Mouse (Mus musculus): Measurements from ENCODE around the gene Slc1a7. TPM values are rescaled to one million over a fixed set of nuclear protein-coding genes. Genes with fewer than 3 reads are reported as not detected.

Gene Slc1a7
- polyA plus RNA-seq, 1 experiment from 2014 or later, result 0.05 TPM

- Histone ChIP-seq H3K9me3 (replicated peaks; ENCODE audit: low read length) (no peaks in the 10 kb centered on the region), H3K9ac (ENCODE audit: low read depth, low read length) (no peak overlapping the region), H3K4me1 (replicated peaks; ENCODE audit: insufficient read depth, low read length) (no peaks in the 10 kb centered on the region), H3K4me3 (replicated peaks; ENCODE audit: low read depth, low read length) (no peak overlapping the region), H3K27ac (no peak overlapping the region), H3K4me2 (ENCODE audit: low read length) (no peak overlapping the region), H3K27me3 (ENCODE audit: insufficient read depth, low read length) (no peaks in the 10 kb centered on the region), H3K36me3 (ENCODE audit: insufficient read depth, low read length) (no peaks in the 10 kb centered on the region)
- DNase-seq (ENCODE audit: low spot score), result no peak
- 72% methylated on average over 2 of the region's 2 CpGs for WGBS
- TF ChIP-seq CTCF (IDR thresholded peaks at IDR 0.05; ENCODE audit: low read depth), result no peak
- no peak for ATAC-seq (replicated peaks; ENCODE audit: low FRiP score, low read depth)
These were observed 39.9 kb upstream of the Slc1a7 start for GRCm38 (mm10) chr4:107928269-107928668.

GRCm38 (mm10) chr4:107928726-107929125 is 39.4 kb upstream of the Slc1a7 start:
- no peak for DNase-seq (ENCODE audit: low spot score)
- 87% methylated on average over 2 of the region's 2 CpGs for WGBS
- Histone ChIP-seq H3K4me3 (replicated peaks; ENCODE audit: low read depth, low read length) (no peak overlapping the region), H3K4me1 (replicated peaks; ENCODE audit: insufficient read depth, low read length) (no peaks in the 10 kb centered on the region), H3K9me3 (replicated peaks; ENCODE audit: low read length) (no peaks in the 10 kb centered on the region), H3K4me2 (ENCODE audit: low read length) (no peak overlapping the region), H3K27ac (no peak overlapping the region), H3K36me3 (ENCODE audit: insufficient read depth, low read length) (no peaks in the 10 kb centered on the region), H3K9ac (ENCODE audit: low read depth, low read length) (no peak overlapping the region), H3K27me3 (ENCODE audit: insufficient read depth, low read length) (no peaks in the 10 kb centered on the region)
- ATAC-seq (replicated peaks; ENCODE audit: low FRiP score, low read depth), result no peak
- TF ChIP-seq CTCF (IDR thresholded peaks at IDR 0.05; ENCODE audit: low read depth), result no peak

- WGBS, result 82% methylated on average over 3 of the region's 3 CpGs
- H3K27me3 ChIP-seq (ENCODE audit: insufficient read depth, low read length), result no peaks in the 10 kb centered on the region
- ATAC-seq (replicated peaks; ENCODE audit: low FRiP score, low read depth) (no peak), DNase-seq (ENCODE audit: low spot score) (no peak)
- H3K9me3 ChIP-seq (replicated peaks; ENCODE audit: low read length), result no peaks in the 10 kb centered on the region
- H3K27ac ChIP-seq, result no peak overlapping the region
- no peaks in the 10 kb centered on the region for H3K36me3 ChIP-seq (ENCODE audit: insufficient read depth, low read length)
- no peak overlapping the region for H3K4me3 ChIP-seq (replicated peaks; ENCODE audit: low read depth, low read length)
- no peak overlapping the region for H3K4me2 ChIP-seq (ENCODE audit: low read length)
- peak; percentile 28; the same call in 1 of the 2 replicates for TF ChIP-seq CTCF (IDR thresholded peaks at IDR 0.05; ENCODE audit: low read depth)
- H3K9ac ChIP-seq (ENCODE audit: low read depth, low read length), result no peak overlapping the region
- no peaks in the 10 kb centered on the region for H3K4me1 ChIP-seq (replicated peaks; ENCODE audit: insufficient read depth, low read length)
These were observed 36.7 kb upstream of the Slc1a7 start for GRCm38 (mm10) chr4:107931453-107931852.

- no peaks in the 10 kb centered on the region for H3K4me1 ChIP-seq (replicated peaks; ENCODE audit: insufficient read depth, low read length)
- H3K9ac ChIP-seq (ENCODE audit: low read depth, low read length), result no peak overlapping the region
- DNase-seq (ENCODE audit: low spot score), result no peak
- H3K4me3 ChIP-seq (replicated peaks; ENCODE audit: low read depth, low read length), result no peak overlapping the region
- 81% methylated on average over 8 of the region's 8 CpGs for WGBS
- H3K36me3 ChIP-seq (ENCODE audit: insufficient read depth, low read length), result no peaks in the 10 kb centered on the region
- no peak for TF ChIP-seq CTCF (IDR thresholded peaks at IDR 0.05; ENCODE audit: low read depth)
- H3K27me3 ChIP-seq (ENCODE audit: insufficient read depth, low read length), result no peaks in the 10 kb centered on the region
- no peak overlapping the region for H3K27ac ChIP-seq
- H3K9me3 ChIP-seq (replicated peaks; ENCODE audit: low read length), result no peaks in the 10 kb centered on the region
- H3K4me2 ChIP-seq (ENCODE audit: low read length), result no peak overlapping the region
- ATAC-seq (replicated peaks; ENCODE audit: low FRiP score, low read depth), result no peak
These were observed 34.9 kb upstream of the Slc1a7 start for GRCm38 (mm10) chr4:107933239-107933638.

GRCm38 (mm10) chr4:107935254-107935653 is 32.9 kb upstream of the Slc1a7 start:
- Histone ChIP-seq H3K9me3 (replicated peaks; ENCODE audit: low read length) (no peaks in the 10 kb centered on the region), H3K4me2 (ENCODE audit: low read length) (no peak overlapping the region), H3K36me3 (ENCODE audit: insufficient read depth, low read length) (no peaks in the 10 kb centered on the region), H3K9ac (ENCODE audit: low read depth, low read length) (no peak overlapping the region), H3K4me3 (replicated peaks; ENCODE audit: low read depth, low read length) (no peak overlapping the region), H3K27ac (no peak overlapping the region), H3K27me3 (ENCODE audit: insufficient read depth, low read length) (no peaks in the 10 kb centered on the region), H3K4me1 (replicated peaks; ENCODE audit: insufficient read depth, low read length) (no peaks in the 10 kb centered on the region)
- 40% methylated on average over 3 of the region's 3 CpGs for WGBS
- no peak for TF ChIP-seq CTCF (IDR thresholded peaks at IDR 0.05; ENCODE audit: low read depth)
- DNase-seq (ENCODE audit: low spot score) (no peak), ATAC-seq (replicated peaks; ENCODE audit: low FRiP score, low read depth) (no peak)

GRCm38 (mm10) chr4:107937338-107937737 is 30.8 kb upstream of the Slc1a7 start:
- WGBS, result 13% methylated on average over 6 of the region's 6 CpGs
- H3K27me3 ChIP-seq (ENCODE audit: insufficient read depth, low read length), result no peaks in the 10 kb centered on the region
- H3K27ac ChIP-seq, result peak overlapping the region; percentile 36; the same call in 1 of the 2 replicates
- TF ChIP-seq CTCF (IDR thresholded peaks at IDR 0.05; ENCODE audit: low read depth), result peak; percentile 83
- DNase-seq (ENCODE audit: low spot score) (peak; percentile 96), ATAC-seq (replicated peaks; ENCODE audit: low FRiP score, low read depth) (peak; percentile 75)
- H3K9me3 ChIP-seq (replicated peaks; ENCODE audit: low read length), result no peaks in the 10 kb centered on the region
- H3K36me3 ChIP-seq (ENCODE audit: insufficient read depth, low read length), result no peaks in the 10 kb centered on the region
- H3K4me1 ChIP-seq (replicated peaks; ENCODE audit: insufficient read depth, low read length), result no peaks in the 10 kb centered on the region
- H3K4me3 ChIP-seq (replicated peaks; ENCODE audit: low read depth, low read length), result no peak overlapping the region
- H3K4me2 ChIP-seq (ENCODE audit: low read length), result no peak overlapping the region; the same call in 1 of the 2 replicates
- no peak overlapping the region for H3K9ac ChIP-seq (ENCODE audit: low read depth, low read length)

GRCm38 (mm10) chr4:107938124-107938523 is 30.0 kb upstream of the Slc1a7 start:
- Histone ChIP-seq H3K36me3 (ENCODE audit: insufficient read depth, low read length) (no peaks in the 10 kb centered on the region), H3K9ac (ENCODE audit: low read depth, low read length) (no peak overlapping the region), H3K4me1 (replicated peaks; ENCODE audit: insufficient read depth, low read length) (no peaks in the 10 kb centered on the region), H3K27ac (no peak overlapping the region), H3K4me3 (replicated peaks; ENCODE audit: low read depth, low read length) (no peak overlapping the region), H3K9me3 (replicated peaks; ENCODE audit: low read length) (no peaks in the 10 kb centered on the region), H3K4me2 (ENCODE audit: low read length) (no peak overlapping the region), H3K27me3 (ENCODE audit: insufficient read depth, low read length) (no peaks in the 10 kb centered on the region)
- no peak for DNase-seq (ENCODE audit: low spot score)
- ATAC-seq (replicated peaks; ENCODE audit: low FRiP score, low read depth), result no peak
- no peak for TF ChIP-seq CTCF (IDR thresholded peaks at IDR 0.05; ENCODE audit: low read depth)
- WGBS, result 63% methylated on average over 2 of the region's 2 CpGs
